Mouse (Mus musculus): ENCODE measurements around the gene Pde1b. TPM values are rescaled to one million over a fixed set of nuclear protein-coding genes. Genes with fewer than 3 reads are reported as not detected.

The Pde1b gene
- polyA plus RNA-seq, 1 experiment from 2014 or later, result 90.0 TPM

DNA sequence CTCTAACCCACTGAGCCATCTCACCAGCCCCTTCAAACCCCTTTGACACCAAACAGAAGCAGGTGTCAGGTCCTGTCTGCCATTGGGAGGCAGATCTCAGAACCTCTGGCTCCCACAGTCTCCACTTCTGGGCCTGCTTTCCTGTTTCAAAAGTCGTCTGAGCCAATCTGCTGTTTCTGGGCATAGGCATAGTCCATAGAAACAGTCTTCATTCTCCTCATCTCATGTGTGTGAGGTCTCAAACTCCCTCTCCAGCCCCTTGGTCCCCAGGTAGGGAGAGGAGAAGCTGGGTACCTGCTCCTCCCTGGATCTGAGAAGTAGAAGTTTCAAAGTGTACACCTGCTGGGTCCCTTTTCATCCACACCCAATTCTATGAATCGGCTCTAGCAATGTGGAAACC is 33.6 kb downstream of the Pde1b start:
- no peaks in the 10 kb centered on the region for H3K27me3 ChIP-seq (ENCODE audit: control insufficient read depth, insufficient read depth, low read length)
- H3K27ac ChIP-seq, result peak overlapping the region; percentile 69
- WGBS, result 27% methylated on average over 2 of the region's 2 CpGs
- H3K36me3 ChIP-seq (replicated peaks; ENCODE audit: control insufficient read depth, insufficient read depth), result no peaks in the 10 kb centered on the region
- no peaks in the 10 kb centered on the region for H3K9me3 ChIP-seq (ENCODE audit: control insufficient read depth, low read length)
- DNase-seq (ENCODE audit: low spot score) (no peak), ATAC-seq (ENCODE audit: low FRiP score) (no peak)
- peak overlapping the region; percentile 90 for H3K4me2 ChIP-seq (replicated peaks)
- H3K4me1 ChIP-seq (replicated peaks; ENCODE audit: control insufficient read depth, insufficient read depth, low read length), result peaks cover 18% of the 10 kb centered on the region; the same call in 1 of the 2 replicates
- H3K9ac ChIP-seq, result peak overlapping the region; percentile 79
- peak overlapping the region; percentile 69 for H3K4me3 ChIP-seq (replicated peaks; ENCODE audit: low read length)

- ATAC-seq (ENCODE audit: low FRiP score), result peak; percentile 65
- under 1% methylated on average over 37 of the region's 37 CpGs for WGBS
- Histone ChIP-seq H3K9ac (peak overlapping the region; percentile 79), H3K27me3 (ENCODE audit: control insufficient read depth, insufficient read depth, low read length) (no peaks in the 10 kb centered on the region), H3K9me3 (ENCODE audit: control insufficient read depth, low read length) (no peaks in the 10 kb centered on the region), H3K36me3 (replicated peaks; ENCODE audit: control insufficient read depth, insufficient read depth) (no peaks in the 10 kb centered on the region), H3K4me3 (replicated peaks; ENCODE audit: low read length) (peak overlapping the region; percentile 69), H3K4me2 (replicated peaks) (peak overlapping the region; percentile 90), H3K4me1 (replicated peaks; ENCODE audit: control insufficient read depth, insufficient read depth, low read length) (peaks cover 18% of the 10 kb centered on the region; the same call in 1 of the 2 replicates), H3K27ac (peak overlapping the region; percentile 69)
- no peak for DNase-seq (ENCODE audit: low spot score)
These were observed 34.4 kb downstream of the Pde1b start for GRCm38 (mm10) chr15:103537011-103537821.

DNA sequence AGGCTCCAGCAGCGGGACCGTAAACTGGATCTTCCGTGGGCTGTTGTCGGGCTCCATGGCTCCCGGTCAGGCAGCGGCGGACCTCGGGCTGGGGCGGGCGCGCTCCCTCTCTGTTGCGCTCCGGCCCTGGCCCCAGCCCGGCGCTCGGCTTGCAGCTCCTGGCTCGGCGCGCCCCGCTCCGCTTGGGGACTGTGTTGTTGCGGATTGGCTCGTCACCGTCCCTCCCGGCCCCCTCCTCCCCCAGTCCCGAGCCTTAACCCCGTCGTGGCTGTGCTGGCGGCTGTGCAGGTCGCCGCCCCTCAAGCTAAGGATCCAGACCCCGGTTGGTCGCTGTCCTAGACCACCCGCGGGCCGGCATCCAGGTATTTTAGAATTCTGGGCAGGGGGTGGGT is 35.0 kb downstream of the Pde1b start, which contains the start of gene Ppp1r1a:
Gene Ppp1r1a, minus strand, starts transcription at position 182 of the 392 bp plus-strand sequence.
- Histone ChIP-seq H3K27me3 (ENCODE audit: control insufficient read depth, insufficient read depth, low read length) (no peaks in the 10 kb centered on the region), H3K27ac (peak within 1 kb of the TSS; percentile 69), H3K4me3 (replicated peaks; ENCODE audit: low read length) (peak within 1 kb of the TSS; percentile 69), H3K4me2 (replicated peaks) (peak within 1 kb of the TSS; percentile 90), H3K4me1 (replicated peaks; ENCODE audit: control insufficient read depth, insufficient read depth, low read length) (peaks cover 18% of the 10 kb centered on the region; the same call in 1 of the 2 replicates), H3K9me3 (ENCODE audit: control insufficient read depth, low read length) (no peaks in the 10 kb centered on the region), H3K9ac (peak within 1 kb of the TSS; percentile 79), H3K36me3 (replicated peaks; ENCODE audit: control insufficient read depth, insufficient read depth) (no peaks in the 10 kb centered on the region)
- DNase-seq (ENCODE audit: low spot score) (peak; percentile 79), ATAC-seq (ENCODE audit: low FRiP score) (peak; percentile 91)
- WGBS, result under 1% methylated on average over 33 of the region's 36 CpGs

DNA sequence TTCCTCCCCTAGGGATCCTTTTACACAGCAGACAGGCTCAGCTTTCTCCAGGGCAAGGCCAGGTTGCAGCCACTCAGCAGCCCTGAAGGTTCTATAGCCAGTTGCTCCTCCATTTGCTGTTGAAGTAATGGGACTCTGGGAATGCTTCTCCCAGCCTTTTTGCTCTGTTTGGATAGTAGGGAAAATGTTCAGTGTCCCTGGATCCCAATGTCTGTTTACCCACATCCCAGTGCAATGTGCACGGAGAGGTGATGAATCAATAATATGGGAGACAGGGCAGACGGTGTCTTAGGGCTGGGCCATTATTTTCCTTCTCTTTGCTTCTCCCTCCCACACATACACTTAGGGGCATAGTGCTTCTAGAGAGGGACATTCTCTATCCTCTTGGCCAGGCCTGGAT is 36.4 kb downstream of the Pde1b start:
- no peaks in the 10 kb centered on the region for H3K9me3 ChIP-seq (ENCODE audit: control insufficient read depth, low read length)
- H3K27ac ChIP-seq, result no peak overlapping the region
- H3K4me1 ChIP-seq (replicated peaks; ENCODE audit: control insufficient read depth, insufficient read depth, low read length), result peaks cover 18% of the 10 kb centered on the region; the same call in 1 of the 2 replicates
- no peaks in the 10 kb centered on the region for H3K27me3 ChIP-seq (ENCODE audit: control insufficient read depth, insufficient read depth, low read length)
- WGBS, result 46% methylated on average over 2 of the region's 2 CpGs
- no peaks in the 10 kb centered on the region for H3K36me3 ChIP-seq (replicated peaks; ENCODE audit: control insufficient read depth, insufficient read depth)
- H3K4me3 ChIP-seq (replicated peaks; ENCODE audit: low read length), result no peak overlapping the region
- ATAC-seq (ENCODE audit: low FRiP score) (no peak), DNase-seq (ENCODE audit: low spot score) (no peak)
- H3K9ac ChIP-seq, result no peak overlapping the region
- H3K4me2 ChIP-seq (replicated peaks), result no peak overlapping the region

GRCm38 (mm10) chr15:103540646-103541045 is 37.8 kb downstream of the Pde1b start:
- Histone ChIP-seq H3K4me1 (replicated peaks; ENCODE audit: control insufficient read depth, insufficient read depth, low read length) (peaks cover 18% of the 10 kb centered on the region; the same call in 1 of the 2 replicates), H3K9me3 (ENCODE audit: control insufficient read depth, low read length) (no peaks in the 10 kb centered on the region), H3K27me3 (ENCODE audit: control insufficient read depth, insufficient read depth, low read length) (no peaks in the 10 kb centered on the region), H3K4me3 (replicated peaks; ENCODE audit: low read length) (no peak overlapping the region), H3K4me2 (replicated peaks) (no peak overlapping the region), H3K36me3 (replicated peaks; ENCODE audit: control insufficient read depth, insufficient read depth) (no peaks in the 10 kb centered on the region), H3K27ac (no peak overlapping the region), H3K9ac (no peak overlapping the region)
- ATAC-seq (ENCODE audit: low FRiP score), result no peak
- DNase-seq (ENCODE audit: low spot score), result no peak
- 90% methylated on average over 1 of the region's 1 CpGs for WGBS

DNA sequence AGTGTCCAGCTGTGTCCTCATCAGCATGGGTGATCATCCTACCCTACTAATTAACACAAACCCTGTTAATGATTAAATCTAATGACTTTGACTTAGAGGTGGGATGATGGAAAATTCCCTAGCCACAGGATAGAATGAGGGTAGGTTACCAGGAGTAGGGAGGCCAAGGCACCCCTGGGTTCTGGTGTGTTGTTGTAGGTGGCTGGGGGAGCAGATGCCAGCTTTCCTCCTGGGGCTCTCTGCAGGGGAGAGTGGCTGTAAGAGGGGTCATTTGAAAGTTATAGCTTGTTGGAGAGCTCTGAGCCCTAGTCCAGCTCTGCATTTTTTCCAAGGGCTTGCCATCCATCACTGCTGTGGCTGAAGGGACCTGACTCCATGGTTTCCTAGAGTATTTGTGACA is 39.7 kb downstream of the Pde1b start:
- no peak overlapping the region for H3K27ac ChIP-seq
- H3K4me3 ChIP-seq (replicated peaks; ENCODE audit: low read length), result no peak overlapping the region
- peaks cover 8% of the 10 kb centered on the region; the same call in 1 of the 2 replicates for H3K4me1 ChIP-seq (replicated peaks; ENCODE audit: control insufficient read depth, insufficient read depth, low read length)
- ATAC-seq (ENCODE audit: low FRiP score) (no peak), DNase-seq (ENCODE audit: low spot score) (no peak)
- H3K9ac ChIP-seq, result no peak overlapping the region
- H3K9me3 ChIP-seq (ENCODE audit: control insufficient read depth, low read length), result no peaks in the 10 kb centered on the region
- no peaks in the 10 kb centered on the region for H3K36me3 ChIP-seq (replicated peaks; ENCODE audit: control insufficient read depth, insufficient read depth)
- no peaks in the 10 kb centered on the region for H3K27me3 ChIP-seq (ENCODE audit: control insufficient read depth, insufficient read depth, low read length)
- no peak overlapping the region for H3K4me2 ChIP-seq (replicated peaks)

GRCm38 (mm10) chr15:103547983-103548382 is 45.1 kb downstream of the Pde1b start:
- Histone ChIP-seq H3K4me1 (replicated peaks; ENCODE audit: control insufficient read depth, insufficient read depth, low read length) (no peaks in the 10 kb centered on the region), H3K9ac (no peak overlapping the region), H3K36me3 (replicated peaks; ENCODE audit: control insufficient read depth, insufficient read depth) (no peaks in the 10 kb centered on the region), H3K27ac (no peak overlapping the region), H3K4me2 (replicated peaks) (no peak overlapping the region), H3K27me3 (ENCODE audit: control insufficient read depth, insufficient read depth, low read length) (no peaks in the 10 kb centered on the region), H3K4me3 (replicated peaks; ENCODE audit: low read length) (no peak overlapping the region), H3K9me3 (ENCODE audit: control insufficient read depth, low read length) (no peaks in the 10 kb centered on the region)
- DNase-seq (ENCODE audit: low spot score) (no peak), ATAC-seq (ENCODE audit: low FRiP score) (no peak)
- WGBS, result 89% methylated on average over 3 of the region's 3 CpGs

DNA sequence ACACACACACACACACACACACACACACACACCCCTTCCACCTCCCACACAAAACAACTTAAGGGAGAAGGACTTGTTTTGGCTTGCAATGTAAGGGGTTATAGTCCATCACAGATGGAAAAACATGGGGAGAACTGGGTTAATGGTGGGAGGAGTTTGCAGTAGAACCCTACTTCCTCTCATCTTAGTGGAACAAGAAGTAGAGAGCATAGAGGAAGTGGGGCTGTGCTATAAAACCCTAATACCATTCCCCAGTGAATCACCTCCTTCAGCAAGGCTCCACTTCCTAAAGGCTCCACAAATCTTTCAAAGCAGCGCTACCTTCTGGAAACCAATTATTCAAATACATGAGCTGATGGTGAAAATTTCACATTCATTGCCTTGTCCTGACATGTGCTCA is 46.6 kb downstream of the Pde1b start:
- no peaks in the 10 kb centered on the region for H3K36me3 ChIP-seq (replicated peaks; ENCODE audit: control insufficient read depth, insufficient read depth)
- H3K9ac ChIP-seq, result no peak overlapping the region
- ATAC-seq (ENCODE audit: low FRiP score), result no peak
- WGBS, result 100% methylated on average over 1 of the region's 1 CpGs
- DNase-seq (ENCODE audit: low spot score), result no peak
- H3K27me3 ChIP-seq (ENCODE audit: control insufficient read depth, insufficient read depth, low read length), result no peaks in the 10 kb centered on the region
- no peak overlapping the region for H3K27ac ChIP-seq
- no peak overlapping the region for H3K4me3 ChIP-seq (replicated peaks; ENCODE audit: low read length)
- H3K9me3 ChIP-seq (ENCODE audit: control insufficient read depth, low read length), result no peaks in the 10 kb centered on the region
- H3K4me2 ChIP-seq (replicated peaks), result no peak overlapping the region
- no peaks in the 10 kb centered on the region for H3K4me1 ChIP-seq (replicated peaks; ENCODE audit: control insufficient read depth, insufficient read depth, low read length)

DNA sequence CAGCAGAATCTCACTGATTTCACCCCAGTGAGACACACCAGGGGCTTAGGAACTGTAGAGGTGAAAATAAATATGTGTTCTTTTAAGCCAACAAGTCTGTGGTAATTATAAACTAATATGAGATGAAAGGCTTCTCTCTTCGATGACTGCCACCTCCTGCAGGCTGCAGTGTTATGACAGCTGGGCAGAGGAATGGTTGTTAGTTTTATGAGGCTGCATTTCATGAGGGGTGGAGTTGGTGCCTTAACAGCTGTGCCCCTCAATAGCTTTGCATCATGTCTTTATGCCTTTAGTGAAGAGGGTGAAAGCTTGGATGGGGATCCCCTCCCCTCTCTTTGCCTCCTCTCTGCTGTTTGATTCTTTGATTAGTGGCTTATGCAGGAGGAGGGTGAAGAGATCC is 48.2 kb downstream of the Pde1b start:
- H3K36me3 ChIP-seq (replicated peaks; ENCODE audit: control insufficient read depth, insufficient read depth), result no peaks in the 10 kb centered on the region
- H3K4me2 ChIP-seq (replicated peaks), result no peak overlapping the region
- ATAC-seq (ENCODE audit: low FRiP score) (no peak), DNase-seq (ENCODE audit: low spot score) (no peak)
- no peaks in the 10 kb centered on the region for H3K9me3 ChIP-seq (ENCODE audit: control insufficient read depth, low read length)
- H3K4me3 ChIP-seq (replicated peaks; ENCODE audit: low read length), result no peak overlapping the region
- WGBS, result 37% methylated on average over 1 of the region's 1 CpGs
- no peak overlapping the region for H3K27ac ChIP-seq
- no peaks in the 10 kb centered on the region for H3K27me3 ChIP-seq (ENCODE audit: control insufficient read depth, insufficient read depth, low read length)
- no peak overlapping the region for H3K9ac ChIP-seq
- no peaks in the 10 kb centered on the region for H3K4me1 ChIP-seq (replicated peaks; ENCODE audit: control insufficient read depth, insufficient read depth, low read length)
